Mouse (Mus musculus) stomach, embryonic 15.5 days (tissue): ENCODE results near the gene Bcl2l12. TPM values are rescaled to one million over a fixed set of nuclear protein-coding genes. Genes with fewer than 3 reads are reported as not detected.

Source experiments
- ATAC-seq: fragments of 200-750 bp; cut with Nextera tagmentation; 2 replicates; pipeline ENCODE4 v1.8.0; 2017; ENCODE audit warnings: low read depth, moderate number of reproducible peaks, moderate TSS enrichment; ENCODE audit not compliant: insufficient read depth, low FRiP score
- H3K27ac ChIP-seq: fragments of 300-500 bp; sonication (generic); 2 replicates; pipeline ENCODE4 v1.5.1; 2015; ENCODE audit warnings: mild to moderate bottlenecking, inconsistent platforms
- H3K27me3 ChIP-seq: fragments of 300-500 bp; sonication (generic); replicated peaks from 2 replicates; pipeline ENCODE4 v1.6.1; 2015; ENCODE audit warnings: inconsistent platforms
- H3K36me3 ChIP-seq: fragments of 300-500 bp; sonication (generic); 2 replicates; pipeline ENCODE4 v1.6.1; 2015; ENCODE audit warnings: inconsistent platforms
- H3K4me1 ChIP-seq: fragments of 300-500 bp; sonication (generic); 2 replicates; pipeline ENCODE4 v1.6.1; 2015; ENCODE audit warnings: inconsistent platforms
- H3K4me2 ChIP-seq: fragments of 300-500 bp; sonication (generic); 2 replicates; pipeline ENCODE4 v1.6.1; 2015; ENCODE audit warnings: mild to moderate bottlenecking, inconsistent platforms
- H3K4me3 ChIP-seq: fragments of 300-500 bp; sonication (generic); replicated peaks from 2 replicates; pipeline ENCODE4 v1.5.1; 2015; ENCODE audit warnings: inconsistent platforms
- H3K9ac ChIP-seq: fragments of 300-500 bp; sonication (generic); 2 replicates; pipeline ENCODE4 v1.6.1; 2015; ENCODE audit warnings: inconsistent platforms
- H3K9me3 ChIP-seq: fragments of 300-500 bp; sonication (generic); 2 replicates; pipeline ENCODE4 v1.6.1; 2016; ENCODE audit warnings: inconsistent platforms
- WGBS: fragments of 180-500 bp; shearing (Covaris S2); methylation state at CpG from one replicate; pipeline ENCODE4 v1.1.7; 2015; 5-methylcytosine and 5-hydroxymethylcytosine counted together
- polyA plus RNA-seq: library from polyadenylated mRNA; unstranded; fragments of >200 nt; fragmentation: Nextera tagmentation; extraction: Ambion mirVana; gene quantifications from 2 replicates; pipeline ENCODE4 v1.2.1, GENCODE M21; 2015

Gene Bcl2l12
- polyA plus RNA-seq: 47.3 and 47.7 TPM in 2 replicates

- Histone ChIP-seq H3K9me3 (no peaks in the 10 kb centered on the region), H3K36me3 (peaks cover 38% of the 10 kb centered on the region), H3K4me2 (peak within 1 kb of the TSS; percentile 83), H3K4me1 (peaks cover 20% of the 10 kb centered on the region), H3K27ac (peak within 1 kb of the TSS; percentile 92), H3K27me3 (no peaks in the 10 kb centered on the region), H3K4me3 (peak within 1 kb of the TSS; percentile 83), H3K9ac (peak within 1 kb of the TSS; percentile 70)
- 0% methylated on average over 18 of the region's 18 CpGs for WGBS
- no peak for ATAC-seq
Observed at GRCm38 (mm10) chr7:44998501-44998955, at the start of gene Bcl2l12. Bcl2l12 (minus strand) TSS chr7:44998712.

- no peaks in the 10 kb centered on the region for H3K27me3 ChIP-seq
- peaks cover 17% of the 10 kb centered on the region for H3K4me1 ChIP-seq
- no peak overlapping the region for H3K4me2 ChIP-seq
- peaks cover 75% of the 10 kb centered on the region for H3K36me3 ChIP-seq
- ATAC-seq: no peak
- H3K27ac ChIP-seq: no peak overlapping the region
- no peaks in the 10 kb centered on the region for H3K9me3 ChIP-seq
- no peak overlapping the region for H3K4me3 ChIP-seq
- H3K9ac ChIP-seq: no peak overlapping the region
- WGBS: 93% methylated on average over 14 of the region's 14 CpGs
Observed at GRCm38 (mm10) chr7:45047491-45047890, 49.0 kb upstream of the Bcl2l12 start.

- H3K4me2 ChIP-seq: no peak overlapping the region
- WGBS: 94% methylated on average over 26 of the region's 26 CpGs
- no peak for ATAC-seq
- H3K27me3 ChIP-seq: no peaks in the 10 kb centered on the region
- H3K9ac ChIP-seq: no peak overlapping the region
- H3K27ac ChIP-seq: no peak overlapping the region
- H3K4me1 ChIP-seq: peaks cover 12% of the 10 kb centered on the region
- H3K9me3 ChIP-seq: no peaks in the 10 kb centered on the region
- H3K4me3 ChIP-seq: no peak overlapping the region
- H3K36me3 ChIP-seq: peaks cover 75% of the 10 kb centered on the region
Observed at GRCm38 (mm10) chr7:45046853-45047350, 48.4 kb upstream of the Bcl2l12 start.

- Histone ChIP-seq H3K9me3 (no peaks in the 10 kb centered on the region), H3K27me3 (no peaks in the 10 kb centered on the region), H3K27ac (no peak overlapping the region), H3K9ac (no peak overlapping the region), H3K4me3 (no peak overlapping the region), H3K4me2 (no peak overlapping the region), H3K36me3 (peaks cover 79% of the 10 kb centered on the region), H3K4me1 (0 out of 2 replicates have a peak, but pooled peaks cover 2% of the 10 kb centered on the region)
- 90% methylated on average over 22 of the region's 22 CpGs for WGBS
- no peak for ATAC-seq
Observed at GRCm38 (mm10) chr7:45045741-45046140, 47.2 kb upstream of the Bcl2l12 start.

- 93% methylated on average over 14 of the region's 14 CpGs for WGBS
- no peaks in the 10 kb centered on the region for H3K27me3 ChIP-seq
- H3K9ac ChIP-seq: no peak overlapping the region
- H3K4me1 ChIP-seq: no peaks in the 10 kb centered on the region
- peaks cover 72% of the 10 kb centered on the region for H3K36me3 ChIP-seq
- H3K27ac ChIP-seq: no peak overlapping the region
- H3K4me3 ChIP-seq: no peak overlapping the region
- no peak for ATAC-seq
- H3K4me2 ChIP-seq: no peak overlapping the region
- no peaks in the 10 kb centered on the region for H3K9me3 ChIP-seq
Observed at GRCm38 (mm10) chr7:45043307-45043706, 44.8 kb upstream of the Bcl2l12 start.

- Histone ChIP-seq H3K36me3 (peaks cover 62% of the 10 kb centered on the region), H3K9ac (no peak overlapping the region), H3K4me1 (no peaks in the 10 kb centered on the region), H3K27ac (no peak overlapping the region), H3K4me2 (no peak overlapping the region), H3K4me3 (no peak overlapping the region), H3K9me3 (no peaks in the 10 kb centered on the region), H3K27me3 (no peaks in the 10 kb centered on the region)
- WGBS: 91% methylated on average over 9 of the region's 9 CpGs
- no peak for ATAC-seq
Observed at GRCm38 (mm10) chr7:45040851-45041250, 42.3 kb upstream of the Bcl2l12 start.

- Histone ChIP-seq H3K4me1 (no peaks in the 10 kb centered on the region), H3K36me3 (peaks cover 66% of the 10 kb centered on the region), H3K9me3 (no peaks in the 10 kb centered on the region), H3K4me2 (no peak overlapping the region), H3K9ac (no peak overlapping the region), H3K27me3 (no peaks in the 10 kb centered on the region), H3K27ac (no peak overlapping the region), H3K4me3 (no peak overlapping the region)
- no peak for ATAC-seq
- WGBS: 89% methylated on average over 9 of the region's 9 CpGs
Observed at GRCm38 (mm10) chr7:45038411-45038810, 39.9 kb upstream of the Bcl2l12 start.

GRCm38 (mm10) chr7:45037720-45038361 is 39.3 kb upstream of the Bcl2l12 start:
- Histone ChIP-seq H3K4me3 (no peak overlapping the region), H3K36me3 (peaks cover 65% of the 10 kb centered on the region), H3K9me3 (no peaks in the 10 kb centered on the region), H3K9ac (no peak overlapping the region), H3K4me2 (no peak overlapping the region), H3K27me3 (no peaks in the 10 kb centered on the region), H3K4me1 (no peaks in the 10 kb centered on the region), H3K27ac (no peak overlapping the region)
- 66% methylated on average over 7 of the region's 7 CpGs for WGBS
- no peak for ATAC-seq

- H3K4me3 ChIP-seq: no peak overlapping the region
Observed at GRCm38 (mm10) chr7:45036702-45037101, 38.2 kb upstream of the Bcl2l12 start.

GRCm38 (mm10) chr7:45035631-45036030 is 37.1 kb upstream of the Bcl2l12 start:
- Histone ChIP-seq H3K36me3 (peaks cover 75% of the 10 kb centered on the region), H3K4me1 (no peaks in the 10 kb centered on the region), H3K9ac (no peak overlapping the region), H3K27me3 (no peaks in the 10 kb centered on the region), H3K4me2 (no peak overlapping the region), H3K4me3 (no peak overlapping the region), H3K9me3 (no peaks in the 10 kb centered on the region), H3K27ac (no peak overlapping the region)
- no peak for ATAC-seq
- 80% methylated on average over 3 of the region's 3 CpGs for WGBS

More at GRCm38 (mm10) chr7:45036702-45037101, 38.2 kb upstream of the Bcl2l12 start:
- Histone ChIP-seq H3K36me3 (peaks cover 70% of the 10 kb centered on the region), H3K9ac (no peak overlapping the region), H3K4me1 (no peaks in the 10 kb centered on the region), H3K27ac (no peak overlapping the region), H3K9me3 (no peaks in the 10 kb centered on the region), H3K27me3 (no peaks in the 10 kb centered on the region), H3K4me2 (no peak overlapping the region)
- WGBS: 81% methylated on average over 11 of the region's 11 CpGs
- no peak for ATAC-seq

GRCm38 (mm10) chr7:45033722-45034359 is 35.3 kb upstream of the Bcl2l12 start:
- 94% methylated on average over 19 of the region's 19 CpGs for WGBS
- Histone ChIP-seq H3K27ac (no peak overlapping the region), H3K9ac (no peak overlapping the region), H3K4me3 (no peak overlapping the region), H3K27me3 (no peaks in the 10 kb centered on the region), H3K4me1 (no peaks in the 10 kb centered on the region), H3K36me3 (peaks cover 83% of the 10 kb centered on the region), H3K4me2 (no peak overlapping the region), H3K9me3 (no peaks in the 10 kb centered on the region)
- ATAC-seq: no peak

GRCm38 (mm10) chr7:45030857-45031256 is 32.3 kb upstream of the Bcl2l12 start:
- 94% methylated on average over 8 of the region's 8 CpGs for WGBS
- H3K36me3 ChIP-seq: peaks cover 83% of the 10 kb centered on the region

More at GRCm38 (mm10) chr7:45030857-45031256, 32.3 kb upstream of the Bcl2l12 start:
- H3K9ac ChIP-seq: no peak overlapping the region
- no peak overlapping the region for H3K27ac ChIP-seq
- no peak overlapping the region for H3K4me3 ChIP-seq
- no peaks in the 10 kb centered on the region for H3K27me3 ChIP-seq
- H3K9me3 ChIP-seq: no peaks in the 10 kb centered on the region
- no peak overlapping the region for H3K4me2 ChIP-seq
- H3K4me1 ChIP-seq: no peaks in the 10 kb centered on the region
- no peak for ATAC-seq
